Mouse (Mus musculus) olfactory bulb, adult 2 months (tissue): Measurements from ENCODE around the gene Opcml. TPM values are rescaled to one million over a fixed set of nuclear protein-coding genes. Genes with fewer than 3 reads are reported as not detected.

ENCODE experiments used
- H3K27ac ChIP-seq: fragments of 200-500 bp; 2 replicates; pipeline ENCODE4 v1.5.1; 2012; ENCODE audit warnings: low read depth, low read length; ENCODE audit not compliant: insufficient read depth
- H3K4me1 ChIP-seq: fragments of 200-500 bp; 2 replicates; pipeline ENCODE4 v1.6.1; 2012; ENCODE audit warnings: low read length; ENCODE audit not compliant: control insufficient read depth, insufficient read depth
- H3K4me3 ChIP-seq: fragments of 200-500 bp; 2 replicates; pipeline ENCODE4 v1.5.1; 2012; ENCODE audit warnings: mild to moderate bottlenecking, low read depth, low read length, moderate library complexity; ENCODE audit not compliant: insufficient read depth
- CTCF ChIP-seq: fragments of 200-500 bp; IDR thresholded peaks from 2 replicates; pipeline ENCODE4 v1.5.1; 2012; ENCODE audit warnings: low read depth, mild to moderate bottlenecking, low read length, moderate library complexity; ENCODE audit not compliant: insufficient read depth
- POLR2A ChIP-seq: fragments of 200-500 bp; IDR thresholded peaks from 2 replicates; pipeline ENCODE4 v1.6.1; 2012; ENCODE audit warnings: mild to moderate bottlenecking, low read depth, low read length, moderate library complexity; ENCODE audit not compliant: insufficient read depth
- WGBS: fragments of 180-500 bp; shearing (Covaris S2); methylation state at CpG from one replicate; pipeline ENCODE4 v1.1.7; 2018; 5-methylcytosine and 5-hydroxymethylcytosine counted together
- polyA plus RNA-seq: library from polyadenylated mRNA; stranded (reverse); fragments of >200 nt; gene quantifications from 2 replicates; pipeline ENCODE4 v1.2.4, GENCODE M21; 2012; ENCODE audit warnings: low replicate concordance; ENCODE audit not compliant: missing spikeins, insufficient read depth, insufficient read length

The Opcml gene
- polyA plus RNA-seq, 1 experiment, result not detected

GRCm38 (mm10) chr9:28587253-28587652 is 796.7 kb downstream of the Opcml start:
- Histone ChIP-seq H3K4me1 (no peaks in the 10 kb centered on the region), H3K4me3 (no peak overlapping the region), H3K27ac (no peak overlapping the region)
- TF ChIP-seq CTCF (no peak), POLR2A (no peak)
- 88% methylated on average over 3 of the region's 3 CpGs for WGBS

- TF ChIP-seq CTCF (no peak), POLR2A (no peak)
- Histone ChIP-seq H3K4me1 (no peaks in the 10 kb centered on the region), H3K27ac (no peak overlapping the region), H3K4me3 (no peak overlapping the region)
- 57% methylated on average over 4 of the region's 4 CpGs for WGBS
Observed at GRCm38 (mm10) chr9:28587857-28588388, 797.3 kb downstream of the Opcml start.

- 76% methylated on average over 1 of the region's 1 CpGs for WGBS
- Histone ChIP-seq H3K4me3 (no peak overlapping the region), H3K4me1 (no peaks in the 10 kb centered on the region), H3K27ac (no peak overlapping the region)
- TF ChIP-seq CTCF (no peak), POLR2A (no peak)
Observed at GRCm38 (mm10) chr9:28588488-28588887, 797.9 kb downstream of the Opcml start.

GRCm38 (mm10) chr9:28592208-28592607 is 801.6 kb downstream of the Opcml start:
- 49% methylated on average over 3 of the region's 3 CpGs for WGBS
- H3K27ac ChIP-seq, result no peak overlapping the region
- H3K4me3 ChIP-seq, result no peak overlapping the region
- no peaks in the 10 kb centered on the region for H3K4me1 ChIP-seq
- no peak for TF ChIP-seq POLR2A
- no peak for TF ChIP-seq CTCF

GRCm38 (mm10) chr9:28595062-28595461 is 804.5 kb downstream of the Opcml start:
- no peak overlapping the region for H3K27ac ChIP-seq

GRCm38 (mm10) chr9:28605561-28605960 is 815.0 kb downstream of the Opcml start:
- no peaks in the 10 kb centered on the region for H3K4me1 ChIP-seq
- WGBS, result 39% methylated on average over 1 of the region's 1 CpGs

More at GRCm38 (mm10) chr9:28595062-28595461, 804.5 kb downstream of the Opcml start:
- 69% methylated on average over 3 of the region's 3 CpGs for WGBS
- Histone ChIP-seq H3K4me3 (no peak overlapping the region), H3K4me1 (no peaks in the 10 kb centered on the region)
- TF ChIP-seq POLR2A (no peak), CTCF (no peak)

GRCm38 (mm10) chr9:28613683-28614620 is 823.4 kb downstream of the Opcml start:
- no peak overlapping the region for H3K4me3 ChIP-seq
- H3K27ac ChIP-seq, result peak overlapping the region; percentile 21; the same call in 1 of the 2 replicates
- 37% methylated on average over 6 of the region's 6 CpGs for WGBS
- peaks cover 3% of the 10 kb centered on the region for H3K4me1 ChIP-seq
- TF ChIP-seq CTCF (no peak), POLR2A (no peak)

More at GRCm38 (mm10) chr9:28605561-28605960, 815.0 kb downstream of the Opcml start:
- TF ChIP-seq CTCF, result no peak
- TF ChIP-seq POLR2A, result no peak
- Histone ChIP-seq H3K27ac (no peak overlapping the region), H3K4me3 (no peak overlapping the region)

GRCm38 (mm10) chr9:28615447-28615846 is 824.9 kb downstream of the Opcml start:
- Histone ChIP-seq H3K27ac (no peak overlapping the region), H3K4me3 (no peak overlapping the region), H3K4me1 (peaks cover 3% of the 10 kb centered on the region)
- TF ChIP-seq CTCF (no peak), POLR2A (no peak)

GRCm38 (mm10) chr9:28617666-28618065 is 827.1 kb downstream of the Opcml start:
- Histone ChIP-seq H3K4me1 (peaks cover 3% of the 10 kb centered on the region), H3K27ac (no peak overlapping the region), H3K4me3 (no peak overlapping the region)
- WGBS, result 70% methylated on average over 1 of the region's 1 CpGs
- TF ChIP-seq POLR2A (no peak), CTCF (no peak)

- Histone ChIP-seq H3K4me1 (peaks cover 3% of the 10 kb centered on the region), H3K4me3 (no peak overlapping the region), H3K27ac (no peak overlapping the region)
- WGBS, result 88% methylated on average over 2 of the region's 2 CpGs
- TF ChIP-seq CTCF, result no peak
- TF ChIP-seq POLR2A, result no peak
Observed at GRCm38 (mm10) chr9:28618186-28618892, 827.8 kb downstream of the Opcml start.
